Mouse (Mus musculus) left cerebral cortex, adult 2 months (tissue): ENCODE measurements around the gene Myh9. TPM values are rescaled to one million over a fixed set of nuclear protein-coding genes. Genes with fewer than 3 reads are reported as not detected.

Source experiments
- DNase-seq, 2 experiments: peaks; one replicate each; pipeline ENCODE4 v3.0.0; 2021 to 2022; ENCODE audit warnings: low spot score in 2 of 2, mixed read lengths in 1 of 2; ENCODE audit errors: extremely low spot score in 1 of 2
- H3K27ac ChIP-seq: fragments of 200-600 bp; 2 replicates; pipeline ENCODE4 v1.8.1; 2022
- H3K4me3 ChIP-seq: fragments of 200-600 bp; 2 replicates; pipeline ENCODE4 v1.8.1; 2022
- CTCF ChIP-seq: fragments of 200-600 bp; IDR thresholded peaks from 2 replicates; pipeline ENCODE4 v1.8.1; 2022; ENCODE audit warnings: antibody characterized with exemption, mild to moderate bottlenecking, moderate library complexity
- intact Hi-C: fragments of 180-260 bp; cut with DNase I; formaldehyde crosslinking; loops from one replicate; pipeline ENCODE4 v1.15.1; 2025
- total RNA-seq, 2 experiments: library from RNA; stranded (reverse); gene quantifications; 2 replicates each; pipeline ENCODE4 v1.2.3; 2021

The Myh9 gene
- total RNA-seq, 2 experiments from 2014 or later = 81.2 to 91.4 TPM

DNA sequence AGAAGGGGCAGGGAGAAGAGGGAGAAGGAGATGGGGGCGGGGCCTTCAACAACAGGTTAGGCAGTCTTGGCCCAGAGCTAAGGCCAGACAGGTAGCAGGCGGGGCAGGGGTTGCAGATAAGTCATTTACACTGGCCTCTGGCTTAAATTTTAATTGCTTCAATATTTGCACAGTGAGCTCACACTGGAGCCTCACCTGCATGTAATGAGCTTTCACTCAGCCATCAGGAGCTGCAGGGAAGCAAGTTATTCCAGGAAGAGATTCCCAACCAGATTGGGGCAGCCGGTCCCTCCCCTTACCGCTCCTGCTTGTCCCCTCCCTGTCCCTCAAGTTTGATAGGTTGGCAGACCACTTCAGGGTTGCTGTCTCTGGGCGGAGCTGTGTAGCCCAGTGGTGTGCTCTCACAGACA lies 19.9 kb downstream of the Myh9 start:
- no peak for DNase-seq
- intact Hi-C loops = no loop called here
- TF ChIP-seq CTCF = no peak
- no peak overlapping the region for H3K4me3 ChIP-seq
- H3K27ac ChIP-seq = no peak overlapping the region; the same call in 1 of the 2 replicates

DNA sequence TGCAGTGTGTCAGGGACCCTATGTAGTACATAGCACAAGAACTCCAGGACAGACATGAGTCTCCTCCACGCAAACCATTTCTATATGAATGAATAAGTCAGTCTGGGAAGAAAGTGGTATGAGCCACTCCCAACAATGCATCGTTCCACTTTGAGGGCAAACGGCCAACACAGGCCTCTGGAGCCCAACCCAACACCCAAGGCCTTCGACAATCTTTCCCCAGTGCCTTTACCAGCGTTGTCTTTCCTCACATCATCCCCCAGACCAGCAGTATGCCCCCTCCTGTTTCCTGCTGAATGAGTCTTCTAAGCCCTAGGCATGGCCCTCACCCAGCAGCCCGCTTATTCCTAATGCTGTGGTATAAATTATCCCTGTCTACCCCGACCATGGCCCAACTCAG lies 20.6 kb downstream of the Myh9 start:
- DNase-seq = no peak
- intact Hi-C loops = no loop called here
- Histone ChIP-seq H3K4me3 (no peak overlapping the region), H3K27ac (peak overlapping the region; percentile 76)
- TF ChIP-seq CTCF = no peak

DNA sequence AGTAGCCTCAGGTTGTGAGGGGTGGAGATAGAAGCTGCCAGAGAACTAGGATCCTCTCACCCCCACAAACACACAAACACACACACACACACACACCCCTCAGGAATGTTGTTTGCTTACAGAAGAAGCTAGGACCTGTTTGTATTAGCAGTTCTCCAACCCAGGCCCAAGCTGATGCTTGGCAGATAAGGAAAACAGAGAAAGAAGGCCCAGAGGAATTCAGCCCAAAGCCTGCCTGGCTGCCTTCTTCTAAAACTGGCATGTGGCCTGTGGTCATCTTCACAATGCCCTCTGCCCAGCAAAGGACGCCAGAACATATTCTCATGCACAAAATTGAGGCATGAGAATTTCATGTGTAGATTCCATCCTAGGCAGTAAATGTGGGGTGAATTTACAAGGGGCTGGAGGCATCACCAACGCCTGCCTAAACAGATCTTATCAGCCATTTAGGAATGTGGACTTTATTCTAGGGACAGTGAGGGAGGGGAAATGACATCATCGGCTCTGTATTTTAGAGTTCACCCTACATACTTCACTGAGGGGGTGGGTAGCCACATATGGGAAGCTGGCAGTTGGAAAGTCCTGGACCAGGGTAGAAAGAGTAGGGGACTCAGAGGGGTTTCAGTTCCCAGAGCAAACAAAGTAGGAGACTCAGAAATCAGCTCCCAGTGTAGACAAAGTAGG lies 21.4 kb downstream of the Myh9 start:
- H3K4me3 ChIP-seq = no peak overlapping the region
- H3K27ac ChIP-seq = peak overlapping the region; percentile 76
- no peak for DNase-seq
- TF ChIP-seq CTCF = no peak
- intact Hi-C loops = no loop called here

DNA sequence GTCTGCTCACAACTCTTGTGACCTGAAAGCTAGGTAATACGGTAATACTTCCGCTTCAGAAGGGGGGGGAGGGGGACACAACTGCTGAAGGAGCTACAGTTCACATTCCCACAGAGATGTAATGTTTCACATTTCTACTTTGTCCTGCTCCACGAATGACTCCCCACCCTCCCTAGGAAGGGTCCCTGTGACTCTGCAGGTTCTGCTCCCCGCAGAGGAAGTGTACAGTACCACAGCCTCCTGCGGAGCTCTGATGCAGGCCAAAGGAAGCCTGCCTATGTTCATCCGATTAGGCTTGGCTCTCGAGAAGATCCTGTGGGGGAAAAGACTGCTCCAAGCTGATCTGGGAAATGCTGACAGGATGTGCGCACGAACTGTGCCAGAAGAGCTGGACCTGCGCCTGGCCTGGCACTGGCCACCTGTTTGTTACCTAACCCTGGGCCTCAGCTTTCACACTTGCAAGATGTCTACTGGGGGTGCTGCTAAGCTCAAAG lies 22.0 kb downstream of the Myh9 start:
- Histone ChIP-seq H3K4me3 (no peak overlapping the region), H3K27ac (peak overlapping the region; percentile 76)
- DNase-seq = peak in 1 of 2 experiments; percentile 42
- TF ChIP-seq CTCF = no peak
- intact Hi-C loops = no loop called here

DNA sequence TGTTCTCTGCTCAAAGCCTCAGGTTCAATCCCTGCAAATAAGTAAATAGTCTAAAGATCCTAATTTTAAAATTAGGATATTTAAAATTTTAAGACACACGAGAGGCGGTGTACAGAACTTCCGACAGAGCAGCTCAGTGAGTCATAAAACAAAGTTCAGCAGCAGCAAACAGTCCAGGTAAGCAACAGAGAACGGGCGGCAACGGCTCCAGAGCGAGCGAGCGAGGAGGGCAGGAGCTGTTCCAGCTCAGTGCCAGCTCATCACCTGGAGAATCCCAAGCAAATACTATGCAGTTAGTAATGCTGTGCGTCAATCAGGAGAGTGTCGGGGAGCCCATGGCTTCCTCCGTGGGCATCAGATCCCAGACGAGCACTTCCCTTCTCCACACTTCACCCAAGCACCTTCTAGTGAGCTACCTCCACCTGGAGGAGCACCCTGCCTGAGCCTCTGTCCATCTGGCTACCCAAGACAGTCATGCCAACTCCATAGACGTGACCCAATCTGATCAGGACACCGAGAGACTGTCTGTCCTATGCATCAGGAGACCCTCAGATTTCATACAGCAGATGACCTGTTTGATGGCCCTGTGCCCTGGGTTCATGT lies 23.3 kb downstream of the Myh9 start:
- Histone ChIP-seq H3K4me3 (no peak overlapping the region), H3K27ac (no peak overlapping the region)
- no peak for TF ChIP-seq CTCF
- DNase-seq = no peak
- intact Hi-C loops = no loop called here

DNA sequence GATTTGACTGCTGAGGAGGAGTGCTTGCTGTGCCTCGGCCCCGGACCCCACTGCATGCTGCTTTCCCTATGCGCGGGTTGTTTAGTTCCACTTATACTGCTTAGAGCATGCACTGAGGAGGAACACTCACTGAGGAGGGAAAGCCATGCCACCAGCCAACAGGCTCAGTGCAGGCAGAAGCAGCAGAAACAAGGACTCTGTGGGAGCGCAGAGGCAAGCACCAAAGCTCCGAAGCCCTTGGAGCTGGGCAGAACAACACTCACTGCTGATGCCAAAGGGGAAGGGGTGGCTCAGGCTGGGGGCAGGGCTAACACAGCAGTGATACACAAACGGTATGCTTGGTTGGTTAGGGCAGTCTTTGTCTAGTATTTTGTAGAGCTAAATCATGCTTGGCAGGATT lies 24.6 kb downstream of the Myh9 start:
- intact Hi-C loops = no loop called here
- Histone ChIP-seq H3K27ac (peak overlapping the region; percentile 50), H3K4me3 (no peak overlapping the region)
- no peak for DNase-seq
- TF ChIP-seq CTCF = no peak

DNA sequence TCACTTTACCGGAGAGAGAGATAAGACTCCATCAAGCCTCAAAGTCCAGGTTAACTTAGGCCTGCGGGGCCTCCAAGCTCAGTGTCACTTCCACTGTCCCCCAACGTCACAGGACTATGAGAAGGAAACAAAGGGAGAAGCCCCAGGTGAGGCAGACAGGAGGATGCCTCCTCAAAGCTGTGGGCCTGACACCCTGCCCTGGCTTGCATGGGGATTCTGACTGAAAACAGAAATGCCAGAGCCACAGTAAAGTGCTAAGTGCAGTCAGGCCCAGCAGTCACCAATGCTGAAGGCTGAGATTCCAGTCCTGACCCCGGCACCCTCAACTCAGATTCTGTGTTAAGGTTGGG lies 25.4 kb downstream of the Myh9 start:
- peak overlapping the region; percentile 75 for H3K27ac ChIP-seq
- intact Hi-C loops = no loop called here
- DNase-seq = no peak

DNA sequence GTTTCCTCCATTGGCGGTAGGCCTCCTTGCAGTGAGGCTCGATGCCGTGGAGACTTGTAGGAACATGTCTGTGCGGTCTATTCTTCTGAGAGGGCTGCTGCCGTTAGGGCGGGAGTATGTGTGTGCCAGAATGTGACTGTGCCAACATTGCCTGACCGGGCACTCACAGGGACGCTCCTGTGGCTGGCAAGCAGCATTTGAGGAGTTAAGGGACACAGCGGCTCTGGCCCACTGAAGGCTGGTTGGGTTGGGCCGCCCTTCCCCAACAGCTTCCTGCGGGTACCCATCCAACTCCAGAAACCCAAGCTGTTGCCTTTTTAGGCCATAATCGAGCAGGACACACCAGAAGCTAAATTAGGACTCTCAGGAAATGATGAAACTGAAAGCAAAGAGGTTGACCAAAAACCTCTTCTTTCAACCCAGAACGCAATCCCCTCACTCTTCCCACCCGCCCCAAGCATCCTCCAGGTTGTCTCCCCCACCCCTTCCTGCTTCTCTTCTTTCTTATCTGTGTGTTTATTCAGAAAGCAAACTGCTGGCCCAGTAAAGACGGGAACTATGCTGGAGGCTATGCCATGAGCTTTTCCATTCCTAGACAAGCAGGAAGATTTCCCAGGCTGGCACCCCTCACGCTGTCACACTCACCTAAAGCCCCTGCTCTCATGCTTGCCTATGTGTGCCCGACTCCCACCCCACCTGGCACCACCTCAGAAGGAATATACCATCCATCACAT lies 25.9 kb downstream of the Myh9 start:
- intact Hi-C loops = no loop called here
- no peak overlapping the region for H3K4me3 ChIP-seq
- no peak for DNase-seq
- H3K27ac ChIP-seq = peak overlapping the region; percentile 75
- no peak for TF ChIP-seq CTCF

More for the DNA sequence above, 25.4 kb downstream of the Myh9 start:
- no peak overlapping the region for H3K4me3 ChIP-seq
- no peak for TF ChIP-seq CTCF

DNA sequence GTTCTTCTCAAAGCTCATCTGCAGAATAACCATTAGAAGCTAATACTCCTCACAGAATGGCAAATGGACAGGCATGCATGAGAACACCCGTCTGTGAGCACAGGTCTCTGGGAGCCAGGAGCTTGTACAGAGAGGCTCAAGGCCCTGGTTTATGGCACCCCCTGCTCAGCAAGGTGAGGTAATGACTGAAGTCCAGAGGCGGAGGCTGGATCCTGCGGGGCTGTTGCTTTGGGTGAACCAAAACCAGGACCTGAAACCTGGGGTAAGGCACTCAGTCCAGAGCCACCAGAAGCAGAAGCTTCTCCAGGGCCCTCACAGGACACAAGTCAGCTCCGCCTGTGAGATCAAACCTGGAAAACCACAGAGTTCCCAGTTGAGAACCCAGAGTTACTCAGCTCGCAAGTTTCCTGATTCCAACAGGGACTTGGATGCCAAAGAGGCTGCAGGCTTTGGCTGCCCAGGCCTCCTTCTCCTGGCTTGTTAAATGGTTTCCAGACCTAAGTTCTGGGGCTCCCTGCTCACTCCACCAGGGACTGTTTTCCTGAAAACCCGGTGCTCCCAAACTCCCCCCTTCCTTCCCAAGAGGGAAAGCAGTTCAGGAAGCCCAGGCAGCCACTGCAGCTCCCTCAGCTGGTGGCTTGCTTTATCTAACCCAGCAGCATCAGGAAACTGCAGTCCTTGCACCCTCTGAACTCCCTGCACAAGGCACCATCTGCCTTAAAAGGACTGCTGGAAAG lies 28.2 kb downstream of the Myh9 start:
- peak; percentile 27 for TF ChIP-seq CTCF
- DNase-seq = no peak
- Histone ChIP-seq H3K27ac (peak overlapping the region; percentile 59), H3K4me3 (no peak overlapping the region)
- intact Hi-C loops = no loop called here

DNA sequence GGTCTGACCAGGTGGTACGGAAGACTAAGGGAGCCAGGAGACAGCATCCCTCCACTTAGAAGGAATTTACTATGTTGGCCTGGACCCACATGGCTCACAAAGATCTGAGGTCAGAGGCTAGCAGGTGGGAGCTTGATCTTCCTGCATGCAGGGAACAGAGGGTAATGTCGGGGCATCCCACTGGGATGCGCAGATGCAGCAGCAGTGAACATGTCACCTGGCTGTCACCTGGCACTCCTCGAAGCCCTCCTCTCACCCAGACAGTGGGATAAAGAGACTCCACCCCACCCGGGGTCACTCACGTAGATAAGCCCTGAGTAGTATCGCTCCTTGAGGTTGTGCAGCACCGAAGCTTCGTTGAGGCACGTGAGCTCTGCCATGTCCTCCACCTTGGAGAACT lies 29.4 kb downstream of the Myh9 start:
- H3K4me3 ChIP-seq = no peak overlapping the region
- H3K27ac ChIP-seq = no peak overlapping the region
- no peak for TF ChIP-seq CTCF
- intact Hi-C loops = no loop called here
- no peak for DNase-seq

DNA sequence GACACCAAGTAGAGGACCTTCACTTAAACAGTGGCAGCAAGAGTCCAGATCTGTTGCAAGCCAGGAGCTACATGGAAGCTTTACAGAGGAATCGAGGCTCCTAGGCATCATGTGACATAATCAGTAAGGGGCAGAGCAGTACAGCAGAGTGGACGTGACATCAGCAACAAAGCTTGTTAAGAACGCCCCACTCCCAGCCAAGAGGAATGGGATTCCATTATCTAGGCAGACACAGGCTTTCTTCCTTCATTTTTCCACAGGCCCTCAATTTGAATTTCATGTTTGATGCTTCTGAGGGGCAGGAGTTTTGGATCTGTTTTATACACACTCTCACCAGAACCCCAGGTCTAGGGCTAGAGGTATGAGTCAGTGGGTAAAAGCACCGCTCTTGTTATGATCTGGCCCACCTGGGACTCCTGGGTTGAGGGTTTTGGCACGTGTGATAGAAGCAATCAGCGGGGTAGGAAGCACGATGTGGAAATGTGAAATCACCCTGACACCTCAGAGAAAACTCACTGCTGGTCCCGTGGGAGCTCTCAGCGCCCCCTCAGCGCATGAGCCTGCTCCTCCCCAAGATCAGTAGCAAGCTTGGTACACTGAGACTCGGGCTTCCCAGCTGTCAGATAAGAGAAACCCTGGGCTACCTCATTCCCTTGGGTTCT lies 30.7 kb downstream of the Myh9 start:
- DNase-seq = no peak
- TF ChIP-seq CTCF = no peak
- intact Hi-C loops = no loop called here
- H3K27ac ChIP-seq = peak overlapping the region; percentile 7; the same call in 1 of the 2 replicates
- no peak overlapping the region for H3K4me3 ChIP-seq
